Mouse (Mus musculus) small intestine, adult 2 months (tissue): ENCODE measurements around the gene Lrsam1. TPM values are rescaled to one million over a fixed set of nuclear protein-coding genes. Genes with fewer than 3 reads are reported as not detected.

ENCODE experiments used
- H3K27ac ChIP-seq: fragments of 200-500 bp; 2 replicates; pipeline ENCODE4 v1.5.1; 2012; ENCODE audit warnings: low read depth, low read length, control low read depth, inconsistent platforms; ENCODE audit not compliant: insufficient read depth
- H3K27me3 ChIP-seq: fragments of 200-500 bp; 2 replicates; pipeline ENCODE4 v1.6.1; 2012; ENCODE audit warnings: mild to moderate bottlenecking, moderate library complexity, low read length, inconsistent platforms; ENCODE audit not compliant: control insufficient read depth, insufficient read depth
- H3K36me3 ChIP-seq: fragments of 200-500 bp; 2 replicates; pipeline ENCODE4 v1.6.1; 2012; ENCODE audit warnings: mild to moderate bottlenecking, low read length, control low read depth, inconsistent platforms; ENCODE audit not compliant: control insufficient read depth, insufficient read depth
- H3K4me1 ChIP-seq: fragments of 200-500 bp; 2 replicates; pipeline ENCODE4 v1.6.1; 2012; ENCODE audit warnings: low read length, inconsistent platforms, mixed read lengths; ENCODE audit not compliant: control insufficient read depth, insufficient read depth, insufficient read length
- H3K4me3 ChIP-seq: fragments of 200-500 bp; 2 replicates; pipeline ENCODE4 v1.5.1; 2012; ENCODE audit warnings: low read depth, mild to moderate bottlenecking, control low read depth, inconsistent platforms, low read length, moderate library complexity
- CTCF ChIP-seq: fragments of 200-500 bp; IDR thresholded peaks from 2 replicates; pipeline ENCODE4 v1.5.1; 2012; ENCODE audit warnings: low read depth, mild to moderate bottlenecking, control low read depth, inconsistent platforms, low read length, moderate library complexity, mixed read lengths; ENCODE audit not compliant: insufficient replicate concordance, insufficient read length; ENCODE audit errors: extremely low read depth
- POLR2A ChIP-seq: fragments of 200-500 bp; IDR thresholded peaks from 2 replicates; pipeline ENCODE4 v1.6.1; 2012; ENCODE audit warnings: low read depth, mild to moderate bottlenecking, control low read depth, inconsistent platforms, low read length, moderate library complexity
- WGBS: fragments of 180-500 bp; shearing (Covaris S2); methylation state at CpG from one replicate; pipeline ENCODE4 v1.1.7; 2018; 5-methylcytosine and 5-hydroxymethylcytosine counted together
- polyA plus RNA-seq: library from polyadenylated mRNA; depleted of rRNA; stranded (reverse); fragments of >200 nt; gene quantifications from 2 replicates; pipeline ENCODE4 v1.2.3, GENCODE M21; 2012

The Lrsam1 gene
- polyA plus RNA-seq, 1 experiment, result 12.0 TPM

DNA sequence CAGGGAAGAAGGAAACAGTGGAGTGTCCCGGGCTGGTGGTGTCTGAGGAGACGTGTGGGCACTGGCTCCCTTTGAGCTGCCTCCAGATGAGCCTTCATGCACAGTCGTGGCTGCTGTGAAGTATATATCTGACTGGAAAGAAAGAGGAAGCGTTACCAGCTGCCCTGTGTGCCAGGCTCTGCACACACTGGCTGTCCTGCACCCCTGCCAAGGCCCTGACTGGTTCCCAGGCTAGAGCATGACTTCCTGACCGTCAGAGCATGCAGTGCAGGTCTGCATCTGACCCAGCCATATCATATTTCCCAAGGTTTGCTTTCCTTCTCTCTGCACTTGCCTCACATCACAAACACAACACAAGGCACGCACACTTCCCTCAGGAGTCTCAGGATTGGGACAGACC lies 30.7 kb upstream of the Lrsam1 start:
- no peak overlapping the region for H3K27ac ChIP-seq
- 61% methylated on average over 6 of the region's 6 CpGs for WGBS
- no peak overlapping the region for H3K4me3 ChIP-seq
- no peaks in the 10 kb centered on the region for H3K36me3 ChIP-seq
- H3K27me3 ChIP-seq, result no peaks in the 10 kb centered on the region
- no peaks in the 10 kb centered on the region for H3K4me1 ChIP-seq
- TF ChIP-seq CTCF (no peak), POLR2A (no peak)

DNA sequence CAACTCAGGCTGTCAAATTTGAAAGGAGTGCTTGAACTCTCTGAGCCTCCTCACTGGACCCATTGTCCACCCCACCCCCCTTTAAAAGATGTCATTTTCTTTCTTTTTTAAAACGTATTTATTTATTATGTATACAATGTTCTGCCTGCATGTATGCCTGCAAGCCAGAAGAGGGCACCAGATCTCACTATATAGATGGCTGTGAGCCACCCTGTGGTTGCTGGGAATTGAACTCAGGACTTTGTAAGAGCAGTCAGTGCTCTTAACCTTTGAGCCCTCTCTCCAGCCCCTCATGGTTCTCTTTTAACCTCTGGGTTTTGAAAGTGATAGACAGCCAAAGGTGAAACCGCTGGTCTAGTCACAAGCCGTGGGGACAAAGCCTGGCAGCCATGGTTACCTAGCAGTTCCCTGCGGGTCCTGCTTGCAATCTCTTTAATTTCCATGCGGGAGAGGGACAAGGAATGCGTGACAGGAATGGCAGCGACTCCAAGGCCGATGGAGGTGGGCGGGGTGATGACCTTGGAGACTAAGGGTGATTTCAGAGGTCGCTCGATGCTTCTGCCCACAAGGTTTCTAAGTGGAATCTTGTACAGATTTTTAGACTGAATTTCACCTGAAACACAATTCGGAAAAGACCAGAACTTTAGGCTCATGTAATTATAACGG lies 28.9 kb upstream of the Lrsam1 start:
- H3K4me3 ChIP-seq, result no peak overlapping the region
- H3K4me1 ChIP-seq, result no peaks in the 10 kb centered on the region
- H3K36me3 ChIP-seq, result no peaks in the 10 kb centered on the region
- H3K27ac ChIP-seq, result no peak overlapping the region
- H3K27me3 ChIP-seq, result no peaks in the 10 kb centered on the region
- 61% methylated on average over 13 of the region's 13 CpGs for WGBS
- TF ChIP-seq CTCF (peak; percentile 26; the same call in 1 of the 2 replicates), POLR2A (no peak)

DNA sequence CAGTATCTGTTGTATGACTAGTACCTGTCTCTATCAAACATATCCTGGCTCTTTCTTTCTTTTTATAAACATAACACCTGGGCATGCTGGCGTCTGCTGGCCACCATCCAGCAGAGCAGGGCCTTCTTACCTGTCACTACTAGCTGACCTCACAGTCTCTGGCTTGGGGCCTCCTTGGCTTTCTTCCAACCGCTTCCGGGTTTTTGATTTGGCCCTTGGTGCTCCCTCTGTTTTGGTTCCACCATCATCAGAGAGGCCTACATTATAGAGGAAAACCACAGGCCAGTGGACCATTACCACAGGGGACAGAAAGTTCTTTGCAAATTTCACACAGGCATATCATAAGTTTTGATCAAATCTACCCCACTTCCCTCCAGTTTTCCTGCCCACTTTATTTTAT lies 28.0 kb upstream of the Lrsam1 start:
- Histone ChIP-seq H3K27me3 (no peaks in the 10 kb centered on the region), H3K27ac (no peak overlapping the region), H3K4me1 (no peaks in the 10 kb centered on the region), H3K36me3 (no peaks in the 10 kb centered on the region), H3K4me3 (no peak overlapping the region)
- 29% methylated on average over 3 of the region's 3 CpGs for WGBS
- no peak for TF ChIP-seq CTCF

DNA sequence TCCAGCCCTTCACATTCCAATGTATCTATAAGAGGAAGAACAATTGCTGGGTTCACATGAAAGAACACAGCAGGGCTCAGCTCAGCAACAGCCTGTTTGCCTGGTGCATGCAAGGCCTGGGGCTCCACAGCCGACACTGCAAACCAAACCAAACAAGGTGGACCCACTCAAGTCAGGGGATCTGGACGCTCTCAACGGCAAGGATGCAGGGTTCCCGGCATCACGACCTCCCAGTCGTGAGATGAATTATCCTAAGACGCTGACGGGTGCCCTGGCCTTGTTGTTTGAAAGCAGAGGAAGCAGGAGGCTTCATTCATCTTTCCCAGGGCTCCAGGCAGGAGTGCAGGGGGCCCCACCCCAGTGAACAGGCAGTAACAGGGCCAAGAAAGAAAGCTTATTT lies 24.4 kb upstream of the Lrsam1 start:
- H3K4me3 ChIP-seq, result no peak overlapping the region
- no peaks in the 10 kb centered on the region for H3K27me3 ChIP-seq
- H3K36me3 ChIP-seq, result no peaks in the 10 kb centered on the region
- H3K27ac ChIP-seq, result no peak overlapping the region
- WGBS, result 74% methylated on average over 8 of the region's 8 CpGs
- TF ChIP-seq POLR2A, result no peak
- TF ChIP-seq CTCF, result no peak
- H3K4me1 ChIP-seq, result peaks cover 5% of the 10 kb centered on the region

DNA sequence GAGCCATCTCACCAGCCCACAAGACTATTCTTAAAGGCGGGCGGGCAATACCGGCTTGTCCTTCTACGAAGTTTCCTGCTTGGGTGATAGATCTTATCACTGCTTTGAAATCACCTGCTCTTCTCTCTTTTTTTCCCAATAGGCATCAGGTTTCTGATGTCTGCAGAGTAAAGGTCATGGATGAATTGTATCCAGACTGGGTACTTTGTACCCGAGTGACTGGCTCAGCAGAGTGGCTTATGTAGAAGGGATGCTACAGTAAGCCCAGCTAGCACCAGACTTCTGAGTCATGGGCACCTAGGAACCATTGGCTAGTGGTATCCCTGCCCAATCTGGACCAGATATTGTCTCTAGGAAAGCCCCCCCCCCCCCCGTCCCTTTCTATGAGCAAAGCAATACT lies 22.2 kb upstream of the Lrsam1 start:
- H3K36me3 ChIP-seq, result no peaks in the 10 kb centered on the region
- WGBS, result 10% methylated on average over 6 of the region's 6 CpGs
- TF ChIP-seq CTCF, result no peak
- no peak for TF ChIP-seq POLR2A
- peaks cover 5% of the 10 kb centered on the region for H3K4me1 ChIP-seq
- no peak overlapping the region for H3K4me3 ChIP-seq
- no peak overlapping the region for H3K27ac ChIP-seq
- H3K27me3 ChIP-seq, result no peaks in the 10 kb centered on the region

DNA sequence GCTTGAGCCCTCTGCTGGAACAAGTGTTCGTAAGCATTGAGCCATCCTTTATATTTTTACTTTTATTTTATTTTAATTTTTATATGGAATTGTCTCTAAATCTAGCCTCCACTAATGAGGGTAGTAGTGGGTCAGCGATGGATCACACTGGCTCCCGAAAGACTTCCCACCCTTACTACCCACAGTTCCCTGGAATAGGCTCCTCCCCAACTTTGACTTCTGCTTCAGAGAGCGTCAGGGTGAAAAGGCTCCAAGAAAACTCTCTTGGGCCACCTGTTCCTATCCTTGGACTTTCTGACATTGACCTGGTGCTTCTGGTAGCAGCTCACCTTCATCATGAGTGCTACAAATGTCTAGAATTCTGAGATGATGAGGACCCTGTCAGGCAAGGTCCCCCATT lies 21.3 kb upstream of the Lrsam1 start:
- no peaks in the 10 kb centered on the region for H3K36me3 ChIP-seq
- H3K27me3 ChIP-seq, result no peaks in the 10 kb centered on the region
- WGBS, result 2% methylated on average over 4 of the region's 4 CpGs
- H3K4me3 ChIP-seq, result no peak overlapping the region
- H3K4me1 ChIP-seq, result peaks cover 5% of the 10 kb centered on the region
- no peak overlapping the region for H3K27ac ChIP-seq
- TF ChIP-seq POLR2A, result no peak
- no peak for TF ChIP-seq CTCF

DNA sequence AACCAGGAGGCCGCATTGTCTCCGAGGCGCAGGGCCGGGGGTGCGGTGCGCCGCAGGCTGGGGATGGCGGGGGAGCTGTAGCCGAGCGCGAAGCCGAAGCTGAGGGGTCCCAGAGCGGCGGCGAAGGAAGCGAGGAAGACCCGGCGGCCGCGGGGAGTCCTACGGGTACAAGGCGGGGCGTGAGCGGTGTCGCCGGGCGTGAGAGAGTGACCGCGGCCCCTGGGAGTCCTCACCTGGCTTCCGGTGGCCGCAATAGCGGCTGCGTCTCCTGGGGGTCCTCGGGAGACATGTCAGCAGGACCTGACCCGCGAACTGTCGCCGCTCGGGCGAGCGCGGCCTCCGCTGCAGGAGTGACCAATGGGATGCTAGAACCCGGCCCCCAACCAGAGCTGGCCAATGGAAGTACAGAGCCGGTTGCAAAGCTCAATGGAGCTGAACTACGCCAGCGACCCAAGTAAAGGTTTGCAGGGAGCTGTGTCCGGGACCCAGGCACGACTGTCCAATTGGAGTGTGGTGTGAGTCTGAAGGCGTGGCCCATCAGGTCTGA lies 20.4 kb upstream of the Lrsam1 start, which contains the start of gene Slc2a8:
Gene Slc2a8, minus strand, starts transcription at position 359 of the 547 bp plus-strand sequence.
- no peak for TF ChIP-seq CTCF
- peak; percentile 51 for TF ChIP-seq POLR2A
- Histone ChIP-seq H3K27ac (no peak within 1 kb of the TSS), H3K36me3 (no peaks in the 10 kb centered on the region), H3K4me1 (peaks cover 5% of the 10 kb centered on the region), H3K27me3 (no peaks in the 10 kb centered on the region), H3K4me3 (peak within 1 kb of the TSS; percentile 72)
- WGBS, result under 1% methylated on average over 49 of the region's 50 CpGs

DNA sequence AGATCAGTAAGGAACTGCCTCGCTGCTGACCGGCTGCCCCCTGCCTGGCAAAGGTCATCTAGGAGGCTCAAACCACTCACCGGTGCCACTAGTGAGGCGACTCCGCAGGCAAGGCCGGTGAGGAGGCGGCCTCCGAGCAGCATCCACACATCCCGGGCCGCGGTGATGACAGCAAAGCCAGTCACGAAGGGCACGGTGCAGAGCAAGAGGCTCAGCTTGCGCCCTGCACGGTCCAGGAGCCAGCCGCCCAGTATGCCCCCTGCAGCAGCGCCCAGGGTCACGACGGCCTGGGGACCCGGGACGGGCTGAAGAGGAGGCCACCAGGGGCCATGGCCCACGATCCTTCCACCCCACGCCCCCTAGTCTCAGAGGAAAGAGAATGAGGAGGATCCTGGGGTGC lies 19.9 kb upstream of the Lrsam1 start:
- Histone ChIP-seq H3K27ac (no peak overlapping the region), H3K27me3 (no peaks in the 10 kb centered on the region), H3K4me1 (peaks cover 5% of the 10 kb centered on the region), H3K4me3 (peak overlapping the region; percentile 72), H3K36me3 (no peaks in the 10 kb centered on the region)
- WGBS, result 2% methylated on average over 23 of the region's 23 CpGs
- no peak for TF ChIP-seq POLR2A
- TF ChIP-seq CTCF, result no peak
